Mouse (Mus musculus) liver, postnatal 0 days (tissue): ENCODE data around the gene Mcu.

ENCODE experiments used
- CTCF ChIP-seq: sonication (generic); IDR thresholded peaks from 2 replicates; pipeline ENCODE4 v1.5.1; 2016; ENCODE audit warnings: antibody characterized with exemption, low read depth
- EP300 ChIP-seq: IDR thresholded peaks from 2 replicates; pipeline ENCODE4 v1.6.1; 2016; ENCODE audit warnings: antibody characterized with exemption, low read depth, mild to moderate bottlenecking

DNA sequence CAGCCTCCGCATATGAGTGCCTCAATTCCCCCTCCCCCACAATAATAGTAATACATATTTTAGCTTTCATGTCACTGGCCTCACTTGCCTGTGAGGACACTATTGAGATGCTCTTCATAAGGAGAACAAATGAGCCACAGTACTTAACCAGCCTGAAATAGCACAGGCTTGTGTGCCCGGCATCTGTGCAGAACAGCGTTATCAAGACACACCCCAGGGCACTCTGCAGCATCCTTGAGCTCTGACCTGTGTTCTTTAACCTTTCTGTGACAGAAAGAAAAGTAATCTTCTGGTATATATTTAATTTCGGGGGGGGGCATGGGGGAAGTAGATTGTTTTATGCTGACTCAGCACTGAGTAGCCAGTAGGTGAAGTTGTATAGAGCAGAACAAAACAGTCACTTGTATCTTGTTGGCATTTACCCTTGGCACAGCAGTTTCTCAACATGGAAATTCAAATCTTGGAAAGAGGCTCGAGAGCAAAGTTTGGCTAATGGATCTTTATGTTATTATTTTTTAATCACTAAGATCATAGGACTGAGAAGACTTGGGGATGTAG is 30.4 kb upstream of the Mcu start:
- TF ChIP-seq CTCF = no peak
- TF ChIP-seq EP300 = no peak
